8 mouse cellular contexts compared by ENCODE assay signal in the genomic region with DNA sequence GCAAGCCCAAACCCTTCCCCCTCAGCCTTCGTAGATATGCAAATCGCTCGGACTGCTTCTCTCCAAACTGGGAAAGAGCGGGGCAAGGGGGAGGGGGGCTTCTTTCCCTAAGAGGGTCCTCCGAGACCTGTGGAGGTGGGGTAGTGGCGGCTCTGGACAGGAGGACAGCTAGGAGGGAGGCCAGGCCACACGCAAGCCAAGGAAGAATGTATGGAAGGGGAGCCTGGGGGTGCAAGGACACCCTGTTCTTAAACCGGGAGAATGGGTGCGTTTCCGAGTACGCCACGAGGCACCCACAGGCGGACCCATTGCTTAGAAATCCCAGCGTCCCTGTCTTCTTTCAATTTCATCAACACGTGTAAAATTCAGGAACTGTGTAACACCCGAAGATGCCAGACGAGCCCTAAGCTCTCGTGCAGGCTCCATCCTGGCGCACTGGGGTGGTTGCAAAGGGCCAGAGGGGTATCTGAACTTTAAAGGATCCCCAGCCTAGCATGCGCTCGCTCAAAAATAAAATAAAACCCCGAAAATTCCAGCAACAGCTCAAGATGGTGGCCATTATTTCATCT. TPM values are rescaled to one million over a fixed set of nuclear protein-coding genes. Genes with fewer than 3 reads are reported as not detected.
DNase-seq lines count a peak whose midpoint lies in the region; ATAC-seq lines count a peak whose summit lies in the region.

No protein-coding gene starts in this region.

- H3K36me3 ChIP-seq in embryonic facial prominence, embryonic 15.5 days, result peaks cover 14% of the 10 kb centered on the region
- H3K36me3 ChIP-seq in hindbrain, embryonic 12.5 days, result 0 out of 2 replicates have a peak, but pooled peaks cover 16% of the 10 kb centered on the region
- H3K36me3 ChIP-seq in liver, embryonic 15.5 days (replicated peaks), result 0 out of 2 replicates have a peak, but pooled peaks cover 6% of the 10 kb centered on the region
- H3K36me3 ChIP-seq in stomach, embryonic 15.5 days, result no peaks in the 10 kb centered on the region

- peak overlapping the region; percentile 65 for H3K4me3 ChIP-seq in embryonic facial prominence, embryonic 15.5 days (replicated peaks)
- H3K4me3 ChIP-seq in hindbrain, embryonic 12.5 days, result peak overlapping the region; percentile 56
- peak overlapping the region; percentile 56 for H3K4me3 ChIP-seq in liver, embryonic 15.5 days (replicated peaks)
- peak overlapping the region; percentile 50 for H3K4me3 ChIP-seq in stomach, embryonic 15.5 days (replicated peaks)

- no peaks in the 10 kb centered on the region for H3K9me3 ChIP-seq in embryonic facial prominence, embryonic 15.5 days (replicated peaks)
- H3K9me3 ChIP-seq in hindbrain, embryonic 12.5 days (replicated peaks), result no peaks in the 10 kb centered on the region
- H3K9me3 ChIP-seq in liver, embryonic 15.5 days (replicated peaks), result no peaks in the 10 kb centered on the region
- no peaks in the 10 kb centered on the region for H3K9me3 ChIP-seq in stomach, embryonic 15.5 days

- 0% methylated on average over 22 of the region's 22 CpGs for WGBS in embryonic facial prominence, embryonic 15.5 days
- WGBS in hindbrain, embryonic 12.5 days, result 0% methylated on average over 22 of the region's 22 CpGs
- 1% methylated on average over 22 of the region's 22 CpGs for WGBS in liver, embryonic 15.5 days (ENCODE audit: insufficient replicate concordance)
- 2% methylated on average over 17 of the region's 22 CpGs for whole genome bisulfite sequencing in stomach, embryonic 15.5 days

- peak overlapping the region; percentile 95 for H3K4me2 ChIP-seq in embryonic facial prominence, embryonic 15.5 days (replicated peaks)
- H3K4me2 ChIP-seq in hindbrain, embryonic 12.5 days (replicated peaks), result peak overlapping the region; percentile 87
- H3K4me2 ChIP-seq in liver, embryonic 15.5 days, result peak overlapping the region; percentile 68
- H3K4me2 ChIP-seq in stomach, embryonic 15.5 days, result peak overlapping the region; percentile 98

- H3K27me3 ChIP-seq in embryonic facial prominence, embryonic 15.5 days, result no peaks in the 10 kb centered on the region
- peaks cover 44% of the 10 kb centered on the region for H3K27me3 ChIP-seq in hindbrain, embryonic 12.5 days
- peaks cover 86% of the 10 kb centered on the region for H3K27me3 ChIP-seq in liver, embryonic 15.5 days
- peaks cover 13% of the 10 kb centered on the region; the same call in 1 of the 2 replicates for H3K27me3 ChIP-seq in stomach, embryonic 15.5 days (replicated peaks)

- ATAC-seq in embryonic facial prominence, embryonic 15.5 days (ENCODE audit: insufficient number of reproducible peaks, low FRiP score, low TSS enrichment, low read depth), result peak; percentile 7; the same call in 1 of the 2 replicates
- ATAC-seq in hindbrain, embryonic 12.5 days (ENCODE audit: low FRiP score), result peak; percentile 26; the same call in 1 of the 2 replicates
- ATAC-seq in liver, embryonic 15.5 days (ENCODE audit: insufficient read depth), result no peak
- no peak for ATAC-seq in stomach, embryonic 15.5 days (ENCODE audit: insufficient read depth, low FRiP score, low read depth)

- peaks cover 63% of the 10 kb centered on the region for H3K4me1 ChIP-seq in embryonic facial prominence, embryonic 15.5 days
- H3K4me1 ChIP-seq in hindbrain, embryonic 12.5 days, result peaks cover 65% of the 10 kb centered on the region
- peaks cover 28% of the 10 kb centered on the region for H3K4me1 ChIP-seq in liver, embryonic 15.5 days (replicated peaks)
- H3K4me1 ChIP-seq in stomach, embryonic 15.5 days, result peaks cover 33% of the 10 kb centered on the region

- peak overlapping the region; percentile 7; the same call in 1 of the 2 replicates for H3K9ac ChIP-seq in embryonic facial prominence, embryonic 15.5 days
- no peak overlapping the region for H3K9ac ChIP-seq in hindbrain, embryonic 12.5 days
- no peak overlapping the region for H3K9ac ChIP-seq in liver, embryonic 15.5 days
- 0 out of 2 replicates have a peak overlapping the region, but pooled peaks have one; percentile 1 for H3K9ac ChIP-seq in stomach, embryonic 15.5 days

- H3K27ac ChIP-seq in embryonic facial prominence, embryonic 15.5 days (replicated peaks), result peak overlapping the region; percentile 88
- peak overlapping the region; percentile 67 for H3K27ac ChIP-seq in hindbrain, embryonic 12.5 days
- H3K27ac ChIP-seq in liver, embryonic 15.5 days (replicated peaks), result peak overlapping the region; percentile 53
- H3K27ac ChIP-seq in stomach, embryonic 15.5 days, result peak overlapping the region; percentile 74

- peak; percentile 45 for DNase-seq in kidney, adult 18-20 months
- no peak for DNase-seq in kidney, postnatal 10 days
- no peak for DNase-seq in right cerebral cortex, postnatal 4 days
- no peak for DNase-seq in frontal cortex, postnatal 36 days (ENCODE audit: low spot score in 2 of 2)

RNA-seq across cellular contexts. Expression of gene Ccnd1, which starts 0.4 kb away (rescaled TPM):
- polyA plus RNA-seq in embryonic facial prominence, embryonic 15.5 days (2015; fragmentation: Nextera tagmentation; extraction: Ambion mirVana), result 134 and 143 TPM in 2 replicates
- polyA plus RNA-seq in hindbrain, embryonic 12.5 days (2016; fragmentation: Nextera tagmentation; extraction: Ambion mirVana), result 123 and 128 TPM in 2 replicates
- 21.6 and 24.5 TPM in 2 replicates for polyA plus RNA-seq in liver, embryonic 15.5 days (2015; fragmentation: Nextera tagmentation; extraction: Ambion mirVana)
- 62.3 and 76.9 TPM in 2 replicates for polyA plus RNA-seq in stomach, embryonic 15.5 days (2015; fragmentation: Nextera tagmentation; extraction: Ambion mirVana)

RNA-seq across cellular contexts. Expression of gene LTO1, which starts 25.2 kb away (rescaled TPM):
- 26.6 and 29.5 TPM in 2 replicates for polyA plus RNA-seq in embryonic facial prominence, embryonic 15.5 days (2015; fragmentation: Nextera tagmentation; extraction: Ambion mirVana)
- polyA plus RNA-seq in hindbrain, embryonic 12.5 days (2016; fragmentation: Nextera tagmentation; extraction: Ambion mirVana), result 28.2 and 34.1 TPM in 2 replicates
- polyA plus RNA-seq in liver, embryonic 15.5 days (2015; fragmentation: Nextera tagmentation; extraction: Ambion mirVana), result 8.3 and 9.4 TPM in 2 replicates
- polyA plus RNA-seq in stomach, embryonic 15.5 days (2015; fragmentation: Nextera tagmentation; extraction: Ambion mirVana), result 24.2 and 24.6 TPM in 2 replicates

RNA-seq across cellular contexts. Expression of gene Fgf15, which starts 43.8 kb away (rescaled TPM):
- 1.00 and 1.6 TPM in 2 replicates for polyA plus RNA-seq in embryonic facial prominence, embryonic 15.5 days (2015; fragmentation: Nextera tagmentation; extraction: Ambion mirVana)
- 62.0 and 66.7 TPM in 2 replicates for polyA plus RNA-seq in hindbrain, embryonic 12.5 days (2016; fragmentation: Nextera tagmentation; extraction: Ambion mirVana)
- polyA plus RNA-seq in liver, embryonic 15.5 days (2015; fragmentation: Nextera tagmentation; extraction: Ambion mirVana), result not detected in 2 replicates
- polyA plus RNA-seq in stomach, embryonic 15.5 days (2015; fragmentation: Nextera tagmentation; extraction: Ambion mirVana), result 0.09 and 0.21 TPM in 2 replicates

Comparison
In these comparisons a context has a peak if more than half of its experiments do, and no peak if none do; other contexts are left out.
1. ATAC-seq: peak in embryonic facial prominence, embryonic 15.5 days (single experiment) and hindbrain, embryonic 12.5 days (single experiment); none in liver, embryonic 15.5 days (single experiment) and stomach, embryonic 15.5 days (single experiment).
2. H3K9ac ChIP-seq: peak in embryonic facial prominence, embryonic 15.5 days (single experiment) and stomach, embryonic 15.5 days (single experiment); none in hindbrain, embryonic 12.5 days (single experiment) and liver, embryonic 15.5 days (single experiment).
3. RNA of gene Fgf15, which starts 43.8 kb away (polyA plus RNA-seq): 62.0 to 66.7 TPM in hindbrain, embryonic 12.5 days; 1.00 to 1.6 TPM in embryonic facial prominence, embryonic 15.5 days, 0.09 to 0.21 TPM in stomach, embryonic 15.5 days and not detected in liver, embryonic 15.5 days; every median in the first group is over 10 times any median in the second.
4. Peak in every context shown above with its lines, with median percentiles within 50 percentile points of each other: H3K27ac ChIP-seq, H3K4me2 ChIP-seq and H3K4me3 ChIP-seq.